Mouse (Mus musculus) lung, adult 2 months (tissue): ENCODE measurements around the gene Ube2j1.

ENCODE experiments used
- CTCF ChIP-seq: fragments of 200-500 bp; IDR thresholded peaks from 2 replicates; pipeline ENCODE4 v1.5.1; 2011; ENCODE audit warnings: mild to moderate bottlenecking, low read length, control low read depth; ENCODE audit not compliant: insufficient read depth
- POLR2A ChIP-seq: fragments of 200-500 bp; IDR thresholded peaks from 2 replicates; pipeline ENCODE4 v1.6.1; 2011; ENCODE audit warnings: low read depth, mild to moderate bottlenecking, control low read depth, low read length, borderline replicate concordance; ENCODE audit errors: extremely low read depth

DNA sequence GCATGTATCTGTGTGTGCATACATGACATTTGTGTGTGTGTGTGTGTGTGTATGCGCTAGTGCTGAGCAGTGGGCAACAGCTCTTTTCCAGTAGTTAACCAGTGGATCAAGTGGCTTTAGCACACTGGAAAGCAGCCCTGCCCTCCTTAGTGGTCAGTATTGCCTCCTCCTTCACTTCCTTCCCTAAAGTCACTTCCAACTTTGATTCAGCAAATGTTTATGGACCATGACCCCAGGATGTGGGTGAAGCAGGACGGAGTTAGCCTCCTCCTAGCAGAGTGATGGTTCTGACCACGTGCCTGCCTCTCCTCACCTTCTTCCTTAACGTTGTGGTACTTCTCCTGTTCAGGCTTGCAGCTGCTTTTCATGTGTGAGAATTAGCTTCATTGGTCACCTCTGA, 8.6 kb downstream of the Ube2j1 start:
- TF ChIP-seq CTCF (no peak), POLR2A (no peak)
